Mouse (Mus musculus): ENCODE data around the gene Dppa3.

The Dppa3 gene

GRCm38 (mm10) chr6:122663596-122664206 is 37.5 kb downstream of the Dppa3 start:
- DNase-seq (ENCODE audit: extremely low read depth, insufficient read length, low spot score), result no peak

GRCm38 (mm10) chr6:122665866-122666265 is 39.7 kb downstream of the Dppa3 start:
- DNase-seq (ENCODE audit: extremely low read depth, insufficient read length, low spot score), result no peak

- no peak for DNase-seq (ENCODE audit: extremely low read depth, insufficient read length, low spot score)
Measured at GRCm38 (mm10) chr6:122667715-122668114, 41.5 kb downstream of the Dppa3 start.

- DNase-seq (ENCODE audit: extremely low read depth, insufficient read length, low spot score), result no peak
Measured at GRCm38 (mm10) chr6:122668823-122669222, 42.6 kb downstream of the Dppa3 start.

- peak; percentile 64 for DNase-seq (ENCODE audit: extremely low read depth, insufficient read length, low spot score)
Measured at GRCm38 (mm10) chr6:122669406-122670200, 43.4 kb downstream of the Dppa3 start.

GRCm38 (mm10) chr6:122670201-122670551 is 44.0 kb downstream of the Dppa3 start:
- no peak for DNase-seq (ENCODE audit: extremely low read depth, insufficient read length, low spot score)

- no peak for DNase-seq (ENCODE audit: extremely low read depth, insufficient read length, low spot score)
Measured at GRCm38 (mm10) chr6:122670841-122671240, 44.6 kb downstream of the Dppa3 start.

- DNase-seq (ENCODE audit: extremely low read depth, insufficient read length, low spot score), result no peak
Measured at GRCm38 (mm10) chr6:122672746-122673145, 46.5 kb downstream of the Dppa3 start.

Measured in 3134 (cell line).